Mouse (Mus musculus): ENCODE measurements around the gene Magi1.

GRCm38 (mm10) chr6:94201940-94202339, 81.8 kb downstream of the Magi1 start:
- TF ChIP-seq CTCF (IDR thresholded peaks at IDR 0.05; ENCODE audit: borderline replicate concordance, control insufficient read depth, extremely low read depth, insufficient read depth, low read length, poor library complexity) (no peak), POLR2A (IDR thresholded peaks at IDR 0.05; ENCODE audit: control insufficient read depth, extremely low read depth, insufficient read depth, low read length, poor library complexity) (no peak)

Measured in thymus, adult 2 months (tissue).